Mouse (Mus musculus): Measurements from ENCODE around the gene Lrsam1. TPM values are rescaled to one million over a fixed set of nuclear protein-coding genes. Genes with fewer than 3 reads are reported as not detected.

Gene Lrsam1
- polyA plus RNA-seq, 1 experiment from 2014 or later = 6.8 TPM

GRCm38 (mm10) chr2:32971235-32971634, 9.8 kb upstream of the Lrsam1 start:
- Histone ChIP-seq H3K4me1 (ENCODE audit: control insufficient read depth, insufficient read depth, low read length) (peaks cover 6% of the 10 kb centered on the region), H3K27me3 (replicated peaks; ENCODE audit: control insufficient read depth, insufficient read depth, low read length) (no peaks in the 10 kb centered on the region), H3K36me3 (ENCODE audit: control insufficient read depth, insufficient read depth, low read length) (peaks cover 8% of the 10 kb centered on the region; the same call in 1 of the 2 replicates), H3K9me3 (ENCODE audit: control insufficient read depth, low read length) (no peaks in the 10 kb centered on the region), H3K27ac (ENCODE audit: low read length) (no peak overlapping the region), H3K4me2 (ENCODE audit: low read depth, low read length) (no peak overlapping the region), H3K9ac (ENCODE audit: low read depth, low read length) (no peak overlapping the region), H3K4me3 (ENCODE audit: low read length) (no peak overlapping the region)
- WGBS = 58% methylated on average over 9 of the region's 9 CpGs
- ATAC-seq = no peak

DNA sequence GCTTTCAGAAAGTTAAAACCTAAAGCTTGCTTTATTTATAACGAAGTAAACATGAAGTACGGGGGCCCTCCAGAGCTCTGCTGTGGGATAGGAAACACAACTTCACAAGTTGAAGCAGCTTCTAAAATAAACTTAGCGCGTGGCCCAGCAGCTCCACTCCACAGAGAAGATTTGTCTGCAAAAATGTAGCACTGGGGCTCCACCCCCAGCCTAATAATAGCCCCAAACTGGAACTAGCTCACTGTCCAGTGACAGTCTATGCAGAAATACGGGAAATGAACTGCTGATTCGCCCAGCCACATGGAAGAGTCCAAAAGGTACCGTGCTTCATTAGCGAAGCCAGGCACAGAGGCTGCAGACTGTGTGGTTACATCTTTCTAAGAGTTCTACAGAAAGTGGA, 7.9 kb upstream of the Lrsam1 start:
- H3K4me2 ChIP-seq (ENCODE audit: low read depth, low read length) = no peak overlapping the region
- no peak for ATAC-seq
- H3K9me3 ChIP-seq (ENCODE audit: control insufficient read depth, low read length) = no peaks in the 10 kb centered on the region
- WGBS = 80% methylated on average over 8 of the region's 8 CpGs
- peak overlapping the region; percentile 8; the same call in 1 of the 2 replicates for H3K9ac ChIP-seq (ENCODE audit: low read depth, low read length)
- H3K27ac ChIP-seq (ENCODE audit: low read length) = no peak overlapping the region
- H3K4me1 ChIP-seq (ENCODE audit: control insufficient read depth, insufficient read depth, low read length) = peaks cover 16% of the 10 kb centered on the region
- peaks cover 11% of the 10 kb centered on the region for H3K36me3 ChIP-seq (ENCODE audit: control insufficient read depth, insufficient read depth, low read length)
- no peaks in the 10 kb centered on the region for H3K27me3 ChIP-seq (replicated peaks; ENCODE audit: control insufficient read depth, insufficient read depth, low read length)
- H3K4me3 ChIP-seq (ENCODE audit: low read length) = no peak overlapping the region

DNA sequence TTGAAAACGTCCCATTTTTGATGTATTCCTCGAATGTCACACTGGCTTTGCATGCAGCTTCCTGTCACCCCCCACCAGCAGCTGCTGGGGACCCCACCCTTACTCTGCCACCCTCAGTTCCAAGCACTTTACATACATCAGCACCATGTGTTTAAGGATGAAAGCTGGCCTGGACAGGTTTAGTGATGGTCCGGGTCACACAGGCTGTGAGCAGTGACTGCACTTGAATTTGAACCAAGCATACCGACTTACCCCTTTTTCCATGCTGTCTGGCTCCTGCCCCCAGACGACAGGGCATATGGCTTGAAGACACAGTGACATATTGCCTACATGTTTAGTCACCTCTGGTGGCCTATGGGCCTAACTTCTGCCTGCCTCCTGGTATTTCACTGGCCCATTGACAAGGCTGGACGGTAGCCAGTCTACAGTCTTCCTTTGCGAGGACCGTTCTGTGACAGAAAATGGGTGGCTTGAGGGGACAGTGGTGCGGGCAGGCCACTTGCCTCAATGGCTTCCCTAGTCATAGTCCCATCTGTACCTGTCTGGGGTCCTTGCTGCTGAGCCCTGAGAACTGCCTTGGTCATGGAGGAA, 6.7 kb upstream of the Lrsam1 start:
- H3K4me1 ChIP-seq (ENCODE audit: control insufficient read depth, insufficient read depth, low read length) = peaks cover 27% of the 10 kb centered on the region
- WGBS = 83% methylated on average over 9 of the region's 9 CpGs
- H3K4me2 ChIP-seq (ENCODE audit: low read depth, low read length) = peak overlapping the region; percentile 82; the same call in 1 of the 2 replicates
- H3K4me3 ChIP-seq (ENCODE audit: low read length) = no peak overlapping the region
- H3K27me3 ChIP-seq (replicated peaks; ENCODE audit: control insufficient read depth, insufficient read depth, low read length) = no peaks in the 10 kb centered on the region
- ATAC-seq = no peak
- no peak overlapping the region for H3K27ac ChIP-seq (ENCODE audit: low read length)
- peaks cover 17% of the 10 kb centered on the region for H3K36me3 ChIP-seq (ENCODE audit: control insufficient read depth, insufficient read depth, low read length)
- no peaks in the 10 kb centered on the region for H3K9me3 ChIP-seq (ENCODE audit: control insufficient read depth, low read length)
- peak overlapping the region; percentile 83 for H3K9ac ChIP-seq (ENCODE audit: low read depth, low read length)

DNA sequence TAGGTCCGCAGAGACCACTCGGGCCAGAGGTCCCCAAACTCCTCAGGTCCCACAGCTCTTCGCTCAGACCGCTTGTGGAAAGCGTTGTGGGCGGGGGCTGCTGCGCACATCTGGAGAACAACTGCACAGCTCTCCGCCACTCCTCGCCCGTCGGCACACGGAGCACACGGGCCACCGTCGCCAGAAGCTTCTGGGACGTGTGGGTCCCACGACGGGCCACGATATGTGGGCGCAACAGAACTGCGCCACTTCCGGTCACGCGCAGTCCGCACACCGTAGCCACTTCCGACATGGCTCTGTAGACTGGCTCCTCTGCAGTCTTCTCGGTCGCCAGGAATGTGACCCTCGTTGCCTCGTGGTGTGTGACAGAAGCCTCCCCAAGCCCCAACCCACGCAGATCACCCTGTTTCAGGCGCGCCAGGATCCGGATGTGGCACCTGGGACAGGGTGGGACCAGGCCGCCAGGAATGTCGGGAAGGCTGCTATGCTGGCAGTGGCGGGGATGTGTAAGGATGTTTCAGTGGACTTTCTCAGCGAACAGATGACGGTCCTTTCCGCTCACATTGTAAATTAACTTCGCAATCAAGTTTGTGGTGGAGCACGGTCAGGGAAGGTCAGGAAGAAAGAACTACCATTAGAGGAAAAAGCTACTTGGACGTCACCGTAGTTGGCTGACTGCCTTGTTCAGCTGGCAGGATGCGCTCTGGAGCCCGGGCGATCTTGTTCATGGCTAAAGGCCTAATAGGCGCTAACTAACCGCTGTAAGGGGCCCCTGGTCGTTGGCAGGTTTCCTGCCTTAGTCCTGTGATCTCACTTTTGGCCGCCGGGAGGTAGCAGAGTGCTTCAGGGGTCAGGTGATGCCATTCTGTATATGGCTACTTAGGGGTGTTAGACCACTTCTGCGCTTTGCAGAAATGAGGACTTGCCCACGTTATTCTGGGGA, 5.5 kb upstream of the Lrsam1 start:
- WGBS = under 1% methylated on average over 55 of the region's 55 CpGs
- peak overlapping the region; percentile 97 for H3K27ac ChIP-seq (ENCODE audit: low read length)
- ATAC-seq = peak; percentile 84
- H3K4me3 ChIP-seq (ENCODE audit: low read length) = peak overlapping the region; percentile 58
- H3K4me2 ChIP-seq (ENCODE audit: low read depth, low read length) = peak overlapping the region; percentile 82
- H3K27me3 ChIP-seq (replicated peaks; ENCODE audit: control insufficient read depth, insufficient read depth, low read length) = no peaks in the 10 kb centered on the region
- peaks cover 33% of the 10 kb centered on the region for H3K4me1 ChIP-seq (ENCODE audit: control insufficient read depth, insufficient read depth, low read length)
- peaks cover 17% of the 10 kb centered on the region for H3K36me3 ChIP-seq (ENCODE audit: control insufficient read depth, insufficient read depth, low read length)
- H3K9me3 ChIP-seq (ENCODE audit: control insufficient read depth, low read length) = no peaks in the 10 kb centered on the region
- peak overlapping the region; percentile 83 for H3K9ac ChIP-seq (ENCODE audit: low read depth, low read length)

DNA sequence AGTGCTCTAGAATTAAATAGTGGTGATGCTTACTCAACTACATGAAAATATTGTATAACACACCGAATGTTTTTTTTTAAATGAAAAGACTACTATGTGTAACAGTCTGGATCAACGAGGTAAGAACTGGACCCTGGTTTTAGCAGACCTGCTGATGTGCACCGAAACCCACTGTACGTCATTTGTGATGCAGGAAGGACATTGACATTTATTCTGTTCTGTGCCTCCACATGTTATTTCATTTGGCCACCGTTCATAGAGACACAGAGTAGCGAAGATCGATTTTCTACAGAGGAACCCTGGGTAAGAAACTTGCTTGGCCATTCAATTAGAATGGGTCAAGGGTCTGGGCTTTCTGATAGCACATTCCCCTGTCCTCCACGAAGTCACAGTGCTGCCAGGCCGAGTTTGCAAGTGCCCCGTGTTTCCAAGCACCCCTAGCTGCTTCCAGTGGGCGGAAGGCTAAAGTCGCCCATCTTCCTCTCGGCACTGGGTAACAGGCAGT, 4.8 kb upstream of the Lrsam1 start:
- Histone ChIP-seq H3K9me3 (ENCODE audit: control insufficient read depth, low read length) (no peaks in the 10 kb centered on the region), H3K9ac (ENCODE audit: low read depth, low read length) (peak overlapping the region; percentile 83), H3K4me1 (ENCODE audit: control insufficient read depth, insufficient read depth, low read length) (peaks cover 33% of the 10 kb centered on the region), H3K36me3 (ENCODE audit: control insufficient read depth, insufficient read depth, low read length) (peaks cover 17% of the 10 kb centered on the region), H3K4me2 (ENCODE audit: low read depth, low read length) (peak overlapping the region; percentile 82), H3K27me3 (replicated peaks; ENCODE audit: control insufficient read depth, insufficient read depth, low read length) (no peaks in the 10 kb centered on the region), H3K4me3 (ENCODE audit: low read length) (peak overlapping the region; percentile 58), H3K27ac (ENCODE audit: low read length) (peak overlapping the region; percentile 97)
- 9% methylated on average over 13 of the region's 13 CpGs for WGBS
- no peak; the same call in 1 of the 2 replicates for ATAC-seq

DNA sequence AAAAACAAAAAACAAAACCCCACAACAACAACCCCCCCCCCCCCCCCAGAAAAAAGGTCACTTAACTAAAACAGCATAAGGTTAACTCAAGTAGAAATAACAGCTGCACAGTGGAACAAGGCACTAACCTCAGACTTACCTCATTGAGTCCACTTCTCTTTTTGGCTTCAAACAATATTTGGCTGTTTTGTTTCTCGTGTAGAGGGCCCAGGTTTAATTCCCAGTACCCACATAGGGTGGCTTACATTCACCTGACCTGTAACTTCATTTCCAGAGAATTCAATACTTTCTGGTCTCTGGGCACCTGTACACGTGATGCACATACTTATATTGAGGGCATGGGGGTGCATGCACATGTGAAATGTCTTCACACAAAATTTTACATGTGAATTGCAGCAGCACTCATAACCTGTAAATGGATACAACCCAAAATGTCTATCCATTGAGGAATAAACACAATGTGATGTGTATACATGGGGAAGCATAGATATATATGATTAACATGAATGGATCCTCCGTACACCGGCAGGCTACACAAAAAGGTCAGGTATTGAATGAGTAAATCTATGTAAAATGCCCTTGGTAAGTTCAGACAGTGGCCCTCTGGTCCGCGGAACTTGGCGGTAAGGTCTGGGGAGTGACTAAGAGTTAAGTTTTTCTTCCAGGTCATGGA, 4.2 kb upstream of the Lrsam1 start:
- H3K9me3 ChIP-seq (ENCODE audit: control insufficient read depth, low read length) = no peaks in the 10 kb centered on the region
- H3K4me3 ChIP-seq (ENCODE audit: low read length) = no peak overlapping the region
- no peak overlapping the region; the same call in 1 of the 2 replicates for H3K9ac ChIP-seq (ENCODE audit: low read depth, low read length)
- H3K4me2 ChIP-seq (ENCODE audit: low read depth, low read length) = peak overlapping the region; percentile 82; the same call in 1 of the 2 replicates
- WGBS = 14% methylated on average over 7 of the region's 7 CpGs
- no peaks in the 10 kb centered on the region for H3K27me3 ChIP-seq (replicated peaks; ENCODE audit: control insufficient read depth, insufficient read depth, low read length)
- peaks cover 17% of the 10 kb centered on the region for H3K36me3 ChIP-seq (ENCODE audit: control insufficient read depth, insufficient read depth, low read length)
- no peak for ATAC-seq
- H3K4me1 ChIP-seq (ENCODE audit: control insufficient read depth, insufficient read depth, low read length) = peaks cover 37% of the 10 kb centered on the region
- peak overlapping the region; percentile 97; the same call in 1 of the 2 replicates for H3K27ac ChIP-seq (ENCODE audit: low read length)

GRCm38 (mm10) chr2:32964659-32965457, 3.4 kb upstream of the Lrsam1 start:
- Histone ChIP-seq H3K27ac (ENCODE audit: low read length) (peak overlapping the region; percentile 54), H3K4me3 (ENCODE audit: low read length) (no peak overlapping the region), H3K36me3 (ENCODE audit: control insufficient read depth, insufficient read depth, low read length) (peaks cover 17% of the 10 kb centered on the region), H3K27me3 (replicated peaks; ENCODE audit: control insufficient read depth, insufficient read depth, low read length) (no peaks in the 10 kb centered on the region), H3K9ac (ENCODE audit: low read depth, low read length) (peak overlapping the region; percentile 29; the same call in 1 of the 2 replicates), H3K4me1 (ENCODE audit: control insufficient read depth, insufficient read depth, low read length) (peaks cover 40% of the 10 kb centered on the region), H3K4me2 (ENCODE audit: low read depth, low read length) (0 out of 2 replicates have a peak overlapping the region, but pooled peaks have one; percentile 90), H3K9me3 (ENCODE audit: control insufficient read depth, low read length) (no peaks in the 10 kb centered on the region)
- WGBS = 33% methylated on average over 10 of the region's 10 CpGs
- ATAC-seq = no peak

DNA sequence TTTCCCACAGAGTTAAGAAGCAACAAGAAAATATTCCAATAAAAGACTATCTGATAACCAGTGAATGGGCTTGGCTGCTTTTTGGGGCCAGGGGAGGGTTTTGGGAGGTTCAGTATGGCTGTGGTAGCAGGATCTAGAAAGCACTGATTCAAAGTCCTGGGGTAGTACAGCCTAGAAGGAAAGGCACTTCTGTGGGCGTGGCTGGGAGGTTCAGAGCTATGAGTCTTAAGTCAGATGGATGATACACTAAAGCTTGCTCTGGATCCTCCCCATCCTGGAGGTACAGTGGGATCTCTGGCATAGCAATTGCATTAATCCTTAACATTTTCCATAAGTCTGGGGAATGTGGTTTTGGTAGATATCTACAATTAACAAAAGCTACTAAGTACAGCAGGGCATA, 2.6 kb upstream of the Lrsam1 start:
- Histone ChIP-seq H3K4me1 (ENCODE audit: control insufficient read depth, insufficient read depth, low read length) (peaks cover 40% of the 10 kb centered on the region), H3K27ac (ENCODE audit: low read length) (peak overlapping the region; percentile 54), H3K4me2 (ENCODE audit: low read depth, low read length) (peak overlapping the region; percentile 90), H3K9me3 (ENCODE audit: control insufficient read depth, low read length) (no peaks in the 10 kb centered on the region), H3K36me3 (ENCODE audit: control insufficient read depth, insufficient read depth, low read length) (peaks cover 17% of the 10 kb centered on the region), H3K9ac (ENCODE audit: low read depth, low read length) (peak overlapping the region; percentile 95; the same call in 1 of the 2 replicates), H3K4me3 (ENCODE audit: low read length) (peak overlapping the region; percentile 96), H3K27me3 (replicated peaks; ENCODE audit: control insufficient read depth, insufficient read depth, low read length) (no peaks in the 10 kb centered on the region)
- ATAC-seq = no peak
- 77% methylated on average over 1 of the region's 1 CpGs for WGBS
